Mouse (Mus musculus): Measurements from ENCODE around the gene Gm10490. TPM values are rescaled to one million over a fixed set of nuclear protein-coding genes. Genes with fewer than 3 reads are reported as not detected.

The Gm10490 gene
- total RNA-seq, 2 experiments from 2014 or later = not detected

GRCm38 (mm10) chrX:7919601-7920383 lies 10.4 kb downstream of the Gm10490 start, which contains the start of gene Pcsk1n:
Pcsk1n (plus strand) TSS chrX:7919822.
- intact Hi-C loops (cut with DNase I) = loop anchor here (10.0 kb wide), 1 partner anchor 195 kb away; no protein-coding TSS in a partner anchor
- DNase-seq (ENCODE audit: low spot score in 2 of 2) = peak; percentile 52 to 56

GRCm38 (mm10) chrX:7922032-7922431 lies 12.7 kb downstream of the Gm10490 start:
- intact Hi-C loops (cut with DNase I) = no loop called here
- DNase-seq (ENCODE audit: low spot score in 2 of 2) = peak in 1 of 2 experiments; percentile 16

- DNase-seq (ENCODE audit: low spot score in 2 of 2) = no peak
- intact Hi-C loops (cut with DNase I) = no loop called here
These were observed 16.9 kb downstream of the Gm10490 start for GRCm38 (mm10) chrX:7926266-7926665.

- intact Hi-C loops (cut with DNase I) = no loop called here
- DNase-seq (ENCODE audit: low spot score in 2 of 2) = no peak
These were observed 17.8 kb downstream of the Gm10490 start for GRCm38 (mm10) chrX:7927116-7927515.

- no peak for DNase-seq (ENCODE audit: low spot score in 2 of 2)
- intact Hi-C loops (cut with DNase I) = no loop called here
These were observed 19.0 kb downstream of the Gm10490 start, which contains the start of gene Eras for GRCm38 (mm10) chrX:7928270-7928790. Eras (minus strand) TSS chrX:7928607.

GRCm38 (mm10) chrX:7936874-7937273 lies 27.5 kb downstream of the Gm10490 start:
- DNase-seq (ENCODE audit: low spot score in 2 of 2) = no peak
- intact Hi-C loops (cut with DNase I) = no loop called here

- DNase-seq (ENCODE audit: low spot score in 2 of 2) = no peak
- intact Hi-C loops (cut with DNase I) = no loop called here
These were observed 28.3 kb downstream of the Gm10490 start for GRCm38 (mm10) chrX:7937667-7938066.

GRCm38 (mm10) chrX:7945618-7946017 lies 36.3 kb downstream of the Gm10490 start:
- no peak for DNase-seq (ENCODE audit: low spot score in 2 of 2)
- intact Hi-C loops (cut with DNase I) = loop anchor here (5.0 kb wide), 1 partner anchor 127 kb away; the partner anchor contains the start of gene Suv39h1

GRCm38 (mm10) chrX:7947108-7947899 lies 38.0 kb downstream of the Gm10490 start, which contains the start of gene Hdac6:
Hdac6 (minus strand) TSS chrX:7947889.
- intact Hi-C loops (cut with DNase I) = loop anchor here (1.0 to 5.0 kb wide), 2 partner anchors 48 to 125 kb away; partner anchors contain the start of genes Pqbp1, Suv39h1 and Timm17b
- DNase-seq (ENCODE audit: low spot score in 2 of 2) = no peak

- intact Hi-C loops (cut with DNase I) = loop anchor here (1.0 to 5.0 kb wide), 2 partner anchors 49 to 124 kb away; partner anchors contain the start of genes Pqbp1, Suv39h1 and Timm17b
- DNase-seq (ENCODE audit: low spot score in 2 of 2) = peak; percentile 88 to 97
These were observed 38.7 kb downstream of the Gm10490 start for GRCm38 (mm10) chrX:7947900-7948492.

- intact Hi-C loops (cut with DNase I) = no loop called here
- no peak for DNase-seq (ENCODE audit: low spot score in 2 of 2)
These were observed 40.7 kb downstream of the Gm10490 start for GRCm38 (mm10) chrX:7950091-7950490.

- no peak for DNase-seq (ENCODE audit: low spot score in 2 of 2)
- intact Hi-C loops (cut with DNase I) = no loop called here
These were observed 49.5 kb downstream of the Gm10490 start for GRCm38 (mm10) chrX:7958868-7959267.

Other genes starting within 250 kb of the Gm10490 start
- 1 to 10 TPM; 5.9 to 7.7 TPM for gene Plp2, start 238.2 kb upstream of the Gm10490 start, total RNA-seq (2021)
- gene Magix, start 228.3 kb upstream of the Gm10490 start, total RNA-seq (2021) = under 1 TPM; 0.41 to 0.57 TPM
- gene Gpkow, start 212.4 kb upstream of the Gm10490 start, total RNA-seq (2021) = 10 to 100 TPM; 33.2 to 34.0 TPM
- 10 to 100 TPM; 57.6 to 61.6 TPM for gene Wdr45, start 195.2 kb upstream of the Gm10490 start, total RNA-seq (2021)
- gene Gm45208, start 187.3 kb upstream of the Gm10490 start, total RNA-seq (2021) = not detected
- 100 to 1,000 TPM in 1 of 2 experiments, 10 to 100 TPM in 1; 99.9 to 103 TPM for gene Praf2, start 181.1 kb upstream of the Gm10490 start, total RNA-seq (2021)
- gene Ccdc120, start 158.6 kb upstream of the Gm10490 start, total RNA-seq (2021) = 10 to 100 TPM; 19.5 to 22.1 TPM
- 10 to 100 TPM; 29.9 to 36.0 TPM for gene Tfe3, start 147.0 kb upstream of the Gm10490 start, total RNA-seq (2021)
- 100 to 1,000 TPM in 1 of 2 experiments, 10 to 100 TPM in 1; 99.6 to 105 TPM for gene Gripap1, start 119.8 kb upstream of the Gm10490 start, total RNA-seq (2021)
- gene Kcnd1, start 87.3 kb upstream of the Gm10490 start, total RNA-seq (2021) = 1 to 10 TPM; 7.0 to 8.9 TPM
- gene Otud5, start 68.2 kb upstream of the Gm10490 start, total RNA-seq (2021) = 10 to 100 TPM; 74.8 to 83.2 TPM
- 10 to 100 TPM; 55.3 to 57.3 TPM for gene Pim2, start 31.3 kb upstream of the Gm10490 start, total RNA-seq (2021)
- gene Slc35a2, start 25.5 kb upstream of the Gm10490 start, total RNA-seq (2021) = 10 to 100 TPM; 46.6 to 47.4 TPM
- gene Pqbp1, start 10.3 kb upstream of the Gm10490 start, total RNA-seq (2021) = 10 to 100 TPM; 77.7 to 86.6 TPM
- 10 to 100 TPM; 19.1 to 21.7 TPM for gene Timm17b, start 10.2 kb upstream of the Gm10490 start, total RNA-seq (2021)
- not detected for gene Gm10491, start 1.7 kb upstream of the Gm10490 start, total RNA-seq (2021)
- 100 to 1,000 TPM; 397 to 420 TPM for gene Pcsk1n, start 10.3 kb downstream of the Gm10490 start, total RNA-seq (2021)
- gene Eras, start 19.1 kb downstream of the Gm10490 start, total RNA-seq (2021) = not detected
- gene Hdac6, start 38.3 kb downstream of the Gm10490 start, total RNA-seq (2021) = 10 to 100 TPM; 49.9 to 50.4 TPM
- gene Gata1, start 68.5 kb downstream of the Gm10490 start, total RNA-seq (2021) = not detected
- not detected for gene Glod5, start 109.0 kb downstream of the Gm10490 start, total RNA-seq (2021)
- gene Suv39h1, start 165.2 kb downstream of the Gm10490 start, total RNA-seq (2021) = 10 to 100 TPM; 22.3 to 26.5 TPM
- gene Was, start 181.0 kb downstream of the Gm10490 start, total RNA-seq (2021) = 1 to 10 TPM; 1.1 to 1.5 TPM
- 100 to 1,000 TPM; 189 to 222 TPM for gene Wdr13, start 223.3 kb downstream of the Gm10490 start, total RNA-seq (2021)
- 100 to 1,000 TPM in 1 of 2 experiments, 10 to 100 TPM in 1; 97.4 to 123 TPM for gene Rbm3, start 236.3 kb downstream of the Gm10490 start, total RNA-seq (2021)

Data from left cerebral cortex, postnatal 25 days (tissue).